Mouse (Mus musculus): Measurements from ENCODE around the gene Chrna3.

DNA sequence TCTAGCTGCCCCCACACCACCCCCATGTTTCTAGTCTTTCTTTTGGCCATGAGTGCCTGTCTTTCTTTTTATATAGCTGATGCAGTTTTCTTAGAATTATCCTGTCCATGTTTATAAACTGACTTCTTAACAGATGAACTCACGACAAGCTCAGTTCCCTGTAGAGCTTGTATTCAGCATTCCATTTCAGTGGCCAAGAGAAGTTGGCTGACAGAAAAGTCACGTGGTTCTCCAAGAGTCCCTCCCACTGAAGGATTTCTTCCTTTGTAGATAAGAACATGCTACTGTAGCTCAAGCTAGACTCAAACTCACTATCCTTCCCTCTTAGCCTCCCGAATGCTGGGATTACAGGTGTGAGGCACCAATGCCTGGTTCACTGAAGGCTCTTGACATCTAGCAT is 9.4 kb downstream of the Chrna3 start:
- TF ChIP-seq TAL1 (IDR thresholded peaks at IDR 0.05; ENCODE audit: low read length) (no peak), GATA1 (IDR thresholded peaks at IDR 0.05; ENCODE audit: low read length) (no peak)

All from erythroblast, embryonic 14.5 days (primary cell).